Mouse (Mus musculus) mouse embryonic stem cell (cell line): ENCODE results near the gene Dsp.

ENCODE experiments used
- in situ Hi-C, 2 experiments: fragments of 300-500 bp; cut with MboI; formaldehyde crosslinking; loops; 1 replicate in 1 of 2; 3 replicates in 1 of 2; pipeline ENCODE4 v1.14.3; 2019 to 2020; ENCODE audit warnings: low sequenced_read_pairs in 2 of 2, low pct_unique_long_range_greater_than_20kb in 1 of 2, mixed read lengths in 1 of 2; ENCODE audit not compliant: unreplicated experiment in 1 of 2

Dsp gene

DNA sequence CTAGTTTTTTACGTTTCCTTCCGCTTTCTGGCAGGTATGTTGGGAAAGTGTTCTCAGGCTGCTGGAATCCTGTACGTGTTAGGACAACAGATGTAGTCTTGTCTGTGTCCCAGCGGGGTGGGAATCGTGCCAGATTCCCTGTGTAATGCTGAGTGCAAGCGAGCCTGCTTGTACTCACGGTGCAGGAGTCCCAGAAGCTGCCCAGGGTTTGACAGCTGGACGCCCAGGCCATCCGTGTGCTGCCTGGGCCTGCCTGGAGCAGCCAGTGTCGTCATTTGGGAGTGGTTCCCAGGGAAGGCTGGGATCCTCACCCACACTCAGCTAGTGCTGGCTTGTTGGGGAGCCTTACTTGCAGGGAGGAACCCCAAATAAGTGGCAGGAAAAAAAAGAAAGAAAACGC is 11.6 kb downstream of the Dsp start:
- in situ Hi-C loops = no loop called here

DNA sequence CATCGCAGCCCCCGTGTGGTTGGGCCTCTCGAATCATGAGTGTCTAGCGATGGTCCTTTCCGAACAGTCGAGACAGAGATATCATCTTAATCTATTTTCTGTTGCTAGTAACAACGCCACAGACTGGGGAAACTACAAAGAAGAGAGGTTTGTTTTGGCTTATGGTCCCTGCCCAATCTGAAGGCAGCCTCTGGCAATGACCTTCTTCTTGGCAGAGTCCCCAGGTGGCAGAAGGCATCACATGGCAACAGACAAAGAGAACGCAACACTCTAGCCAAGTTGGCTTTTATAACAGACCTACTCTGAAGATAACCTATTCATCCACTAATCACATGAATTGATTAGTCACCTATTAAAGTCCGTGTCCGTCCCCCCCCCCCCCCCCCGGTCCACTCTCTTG is 13.8 kb downstream of the Dsp start:
- in situ Hi-C loops = no loop called here

DNA sequence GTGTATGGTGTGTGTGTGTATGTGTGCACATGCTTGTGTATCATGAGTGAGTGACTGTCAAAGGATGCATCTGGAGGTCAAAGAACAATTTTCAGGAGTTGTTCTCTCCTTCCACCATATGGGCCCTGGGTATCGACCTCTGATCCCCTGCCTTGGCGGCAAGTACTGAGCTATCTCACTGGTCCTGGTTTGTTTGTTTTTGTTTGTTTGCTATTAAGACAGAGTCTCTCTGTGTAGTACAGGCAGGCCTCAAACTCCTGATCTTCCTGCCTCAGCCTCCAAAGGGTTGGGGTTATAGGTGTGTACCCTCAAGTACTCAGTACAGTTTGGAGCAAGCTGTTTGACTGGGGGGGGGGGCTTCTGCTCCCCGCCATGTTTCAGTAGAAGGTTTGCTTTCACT is 16.0 kb downstream of the Dsp start:
- in situ Hi-C loops = no loop called here

DNA sequence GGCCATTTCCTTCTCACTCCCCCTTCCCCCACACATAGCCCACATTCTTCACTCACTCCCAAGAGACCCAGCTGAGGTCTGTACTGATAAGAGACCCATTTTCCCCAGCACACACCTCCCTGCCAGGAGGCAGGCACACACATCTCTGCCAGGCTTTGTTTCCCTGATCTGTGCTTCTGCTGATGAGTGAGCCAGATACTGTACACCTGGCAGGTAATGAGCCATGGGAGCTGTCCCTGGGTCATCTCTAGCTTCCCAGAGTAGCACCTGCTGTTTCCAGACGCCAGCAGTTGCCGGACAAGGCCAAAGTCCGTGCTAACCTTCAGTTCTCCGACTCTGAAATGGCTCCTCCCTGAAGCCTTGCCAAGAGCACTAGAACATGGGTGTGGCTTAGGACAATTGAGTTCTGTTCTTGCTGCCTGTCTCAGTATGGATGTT is 19.6 kb downstream of the Dsp start:
- in situ Hi-C loops = no loop called here

DNA sequence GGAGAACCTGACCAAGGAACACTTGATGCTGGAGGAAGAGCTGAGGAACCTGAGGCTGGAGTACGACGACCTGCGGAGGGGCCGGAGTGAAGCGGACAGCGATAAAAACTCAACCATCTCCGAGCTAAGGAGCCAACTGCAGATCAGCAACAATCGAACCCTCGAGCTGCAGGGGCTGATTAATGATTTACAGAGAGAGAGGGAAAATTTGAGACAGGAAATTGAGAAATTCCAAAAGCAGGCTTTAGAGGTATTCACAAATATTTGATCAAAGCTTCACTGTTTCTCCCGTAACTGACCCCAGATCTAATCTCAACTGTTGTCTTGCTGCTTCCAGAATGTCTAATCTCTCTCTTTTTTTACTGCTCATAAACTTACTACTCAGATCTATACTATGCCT is 42.3 kb downstream of the Dsp start:
- in situ Hi-C loops = loop anchor here in 1 of 2 experiments (10.0 kb wide), 1 partner anchor 129 kb away; no protein-coding TSS in a partner anchor

DNA sequence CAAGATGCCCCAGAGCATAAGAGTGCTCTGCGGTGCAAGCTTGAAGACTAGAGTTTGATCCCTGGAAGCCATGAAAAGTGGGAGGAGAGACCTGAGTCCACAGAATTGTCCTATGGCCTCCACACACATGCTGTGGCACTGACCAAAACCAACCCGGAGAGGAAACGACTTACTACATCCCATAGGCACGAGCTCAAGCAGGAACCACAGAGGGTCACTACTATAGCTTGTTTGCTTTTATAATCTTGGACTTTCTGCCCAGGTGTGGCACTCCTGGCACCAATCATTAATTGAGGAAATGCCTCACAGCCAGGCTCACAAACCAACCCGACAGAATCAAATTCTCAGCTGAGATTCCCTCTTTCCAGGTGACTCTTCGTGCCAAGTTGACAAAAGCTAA is 50.3 kb downstream of the Dsp start:
- in situ Hi-C loops = no loop called here

DNA sequence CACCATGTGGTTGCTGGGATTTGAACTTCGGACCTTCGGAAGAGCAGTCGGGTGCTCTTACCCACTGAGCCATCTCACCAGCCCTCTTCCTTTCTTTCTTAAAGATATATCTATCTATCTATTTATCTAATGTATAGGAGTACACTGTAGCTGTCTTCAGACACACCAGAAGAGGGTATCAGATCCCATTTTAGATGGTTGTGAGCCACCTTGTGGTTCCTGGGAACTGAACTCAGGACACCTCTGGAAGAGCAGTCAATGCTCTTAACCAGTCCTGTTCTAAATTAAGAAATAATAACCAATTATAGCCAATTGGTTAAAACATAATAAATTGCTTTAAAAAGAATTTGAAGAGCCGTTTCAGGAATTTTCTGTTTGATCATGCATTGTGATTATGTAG is 53.1 kb downstream of the Dsp start:
- in situ Hi-C loops = no loop called here

DNA sequence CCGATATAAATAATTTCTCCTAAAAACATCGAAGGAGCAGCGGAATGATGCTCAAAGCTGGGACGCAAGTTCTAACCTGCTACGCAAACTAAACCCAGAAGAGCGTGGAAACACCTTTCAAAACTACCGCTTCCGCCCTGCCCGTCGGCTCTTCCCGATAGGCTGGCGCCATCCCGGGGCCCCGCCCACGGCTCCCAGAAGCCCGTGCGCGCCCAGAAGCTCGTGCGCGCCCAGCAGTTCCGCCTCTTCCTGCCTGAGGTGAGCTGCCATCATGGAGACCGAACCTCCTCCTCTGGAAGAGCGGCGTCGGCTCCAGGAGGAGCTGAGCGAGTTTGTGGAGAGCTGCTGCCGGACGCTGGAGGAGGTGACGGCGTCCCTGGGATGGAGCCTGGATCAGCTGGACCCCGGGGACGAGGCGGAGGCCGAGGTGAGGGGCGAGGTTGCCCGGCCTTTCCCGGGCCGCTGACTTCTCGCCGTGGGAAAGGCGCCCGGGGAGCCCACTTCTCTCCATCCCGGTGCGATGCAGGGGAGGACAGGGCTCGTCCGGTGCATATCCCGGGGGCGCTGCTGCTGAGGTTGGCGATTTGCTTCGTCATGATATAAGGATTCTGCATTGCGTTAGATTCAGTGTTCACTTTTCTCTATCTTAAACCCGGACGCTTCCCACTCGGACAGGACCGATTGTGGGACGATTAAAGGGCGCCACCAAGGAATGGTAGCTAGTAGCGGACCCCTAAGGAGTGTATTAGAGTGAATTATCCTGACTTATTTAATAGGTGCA is 53.8 kb downstream of the Dsp start, which contains the start of gene Snrnp48:
Gene Snrnp48, plus strand, starts transcription at position 237 of the 781 bp plus-strand sequence.
- in situ Hi-C loops = no loop called here

DNA sequence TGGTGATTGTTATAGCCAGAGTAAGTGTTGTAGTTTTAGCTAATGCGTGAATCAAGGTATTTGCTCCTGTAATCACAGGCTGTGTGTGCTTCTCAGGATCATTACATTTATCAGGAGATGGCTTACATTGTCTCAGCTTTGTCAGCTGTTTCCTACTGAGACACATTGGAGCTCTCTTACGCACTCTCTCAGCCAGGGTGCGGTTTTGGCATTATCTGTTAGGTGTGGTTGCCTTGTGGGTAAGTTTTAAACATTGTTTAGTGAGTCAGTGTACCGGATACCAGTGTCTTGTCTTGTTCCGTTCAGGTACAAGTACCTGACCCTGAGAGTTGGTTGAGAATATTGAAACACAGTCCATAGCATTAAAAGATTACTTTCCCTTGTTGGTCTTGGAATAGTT is 60.0 kb downstream of the Dsp start:
- in situ Hi-C loops = loop anchor here in 1 of 2 experiments (10.0 kb wide), 2 partner anchors 166 to 226 kb away; no protein-coding TSS in a partner anchor

DNA sequence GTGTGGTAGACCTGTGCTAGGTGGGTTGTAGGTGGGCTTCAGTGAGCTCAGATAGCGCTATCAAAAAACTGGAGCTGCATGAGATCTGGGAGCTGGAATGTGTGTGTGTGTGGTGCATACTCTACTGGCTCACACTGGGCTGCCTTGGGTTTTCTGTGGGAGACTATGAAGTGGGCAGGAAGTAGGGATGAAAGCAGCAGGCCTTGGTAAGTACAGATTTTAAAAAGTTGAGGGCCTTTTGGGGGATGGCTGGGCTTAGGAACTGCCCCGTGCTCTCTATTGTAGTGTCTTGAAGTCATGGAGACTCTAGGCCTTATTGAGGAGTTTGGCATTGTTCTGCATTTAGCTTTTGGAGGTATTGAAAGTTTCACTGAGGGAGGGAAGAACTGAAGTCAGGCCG is 67.6 kb downstream of the Dsp start:
- in situ Hi-C loops = loop anchor here in 1 of 2 experiments (10.0 kb wide), 2 partner anchors 174 to 234 kb away; no protein-coding TSS in a partner anchor

DNA sequence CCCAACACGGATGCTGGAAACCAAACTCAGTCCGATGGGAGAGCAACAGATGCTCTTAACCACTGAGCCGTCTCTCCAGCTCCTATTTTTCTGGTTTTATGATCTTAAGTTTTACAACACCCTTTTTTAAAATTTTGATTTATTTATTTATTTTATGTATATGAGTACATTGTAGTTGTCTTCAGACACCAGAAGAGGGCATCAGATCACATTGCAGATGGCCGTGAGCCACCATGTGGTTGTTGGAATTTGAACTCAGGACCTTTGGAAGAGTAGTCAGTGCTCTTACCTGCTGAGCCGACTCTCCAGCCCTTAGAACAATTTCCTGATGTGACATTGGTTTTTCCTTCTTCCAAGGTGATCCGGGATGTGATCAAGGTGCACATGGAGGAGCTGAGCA is 69.2 kb downstream of the Dsp start:
- in situ Hi-C loops = no loop called here

DNA sequence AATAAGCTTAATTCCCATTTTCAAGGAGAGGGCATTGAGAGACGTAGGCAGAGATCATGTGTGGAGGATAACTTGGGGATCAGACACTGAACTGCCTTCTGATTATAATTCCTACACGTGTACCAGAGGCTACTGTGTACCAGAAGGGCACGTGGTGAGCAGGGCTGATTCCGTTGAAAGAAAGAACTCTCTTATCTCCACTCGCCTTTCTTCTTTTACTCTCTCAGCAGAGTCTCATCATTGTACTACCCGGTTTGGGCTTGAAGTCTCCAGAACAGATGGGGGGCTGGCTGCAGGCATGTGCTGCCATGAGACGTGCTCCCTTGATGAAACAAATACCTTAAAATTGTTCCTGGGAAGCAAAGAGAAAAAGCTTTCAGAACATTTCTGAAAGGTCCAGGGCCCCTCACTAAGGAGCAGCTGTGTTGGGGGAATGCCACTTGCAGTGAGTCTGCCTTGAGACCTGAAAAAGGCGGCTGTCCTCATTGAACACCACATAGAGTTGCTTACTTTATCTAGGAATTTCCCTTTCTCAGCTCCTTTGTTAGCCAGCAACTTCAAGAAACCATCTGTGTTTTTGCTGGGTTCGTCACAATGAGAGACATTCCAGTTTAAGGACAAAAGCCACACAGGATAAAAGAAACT is 79.2 kb downstream of the Dsp start:
- in situ Hi-C loops = loop anchor here in 1 of 2 experiments (10.0 kb wide), 1 partner anchor 165 kb away; no protein-coding TSS in a partner anchor

DNA sequence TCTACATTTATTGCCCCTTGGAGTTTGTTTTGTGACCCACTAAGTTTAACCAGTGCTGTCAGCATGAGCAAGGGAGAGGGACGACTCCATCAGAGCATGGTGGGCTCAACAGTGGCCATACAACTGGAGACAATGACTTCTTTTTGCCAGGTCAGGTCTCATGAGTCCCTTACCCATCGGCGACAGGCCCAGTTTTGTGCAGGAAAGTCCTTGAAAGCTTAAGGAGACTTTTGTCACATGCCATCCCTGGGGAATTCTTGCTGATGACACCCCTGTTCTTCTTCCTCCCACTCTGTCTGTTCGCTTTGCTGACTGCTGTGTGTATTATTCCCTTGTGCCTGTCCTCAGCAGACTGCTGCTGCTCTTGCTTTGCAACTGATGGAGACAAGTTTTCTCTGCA is 81.3 kb downstream of the Dsp start:
- in situ Hi-C loops = loop anchor here in 1 of 2 experiments (10.0 kb wide), 1 partner anchor 168 kb away; no protein-coding TSS in a partner anchor

DNA sequence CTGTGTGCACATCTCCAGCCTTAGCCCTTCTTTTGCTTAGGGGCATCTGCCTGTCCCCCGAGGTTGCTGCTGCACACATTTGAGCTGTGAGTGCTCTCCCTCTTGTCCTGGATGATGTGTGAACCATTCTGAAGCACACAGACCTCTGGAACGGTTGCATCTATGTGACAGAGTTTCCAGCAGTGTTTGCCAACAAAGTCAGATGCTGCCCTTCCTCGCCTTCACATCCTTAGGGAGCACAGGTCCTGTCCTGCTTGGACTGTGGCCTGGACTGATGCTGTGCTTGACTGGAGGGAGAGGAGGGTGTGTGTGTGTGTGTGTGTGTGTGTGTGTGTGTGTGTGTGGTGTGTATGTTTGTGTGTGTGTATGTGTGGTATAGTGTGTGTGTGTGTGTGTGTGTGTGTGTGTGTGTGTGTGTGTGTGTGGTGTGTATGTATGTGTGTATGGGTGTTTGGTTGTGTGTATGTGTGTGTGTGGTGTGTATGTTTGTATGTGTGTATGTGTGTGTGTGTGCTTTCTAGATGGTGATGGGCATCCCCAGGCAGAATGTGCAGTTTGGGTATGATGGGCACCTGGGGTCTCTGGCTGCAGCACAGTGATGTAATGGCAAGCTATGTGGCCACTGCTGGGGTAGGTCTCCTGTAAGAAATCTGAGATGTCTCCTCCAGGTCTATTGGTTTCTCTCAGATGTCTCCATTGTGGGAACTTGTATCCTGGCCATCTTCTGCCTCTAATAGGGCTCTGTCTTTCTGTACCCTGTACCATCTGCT is 81.9 kb downstream of the Dsp start:
- in situ Hi-C loops = loop anchor here in 1 of 2 experiments (10.0 kb wide), 1 partner anchor 168 kb away; no protein-coding TSS in a partner anchor

DNA sequence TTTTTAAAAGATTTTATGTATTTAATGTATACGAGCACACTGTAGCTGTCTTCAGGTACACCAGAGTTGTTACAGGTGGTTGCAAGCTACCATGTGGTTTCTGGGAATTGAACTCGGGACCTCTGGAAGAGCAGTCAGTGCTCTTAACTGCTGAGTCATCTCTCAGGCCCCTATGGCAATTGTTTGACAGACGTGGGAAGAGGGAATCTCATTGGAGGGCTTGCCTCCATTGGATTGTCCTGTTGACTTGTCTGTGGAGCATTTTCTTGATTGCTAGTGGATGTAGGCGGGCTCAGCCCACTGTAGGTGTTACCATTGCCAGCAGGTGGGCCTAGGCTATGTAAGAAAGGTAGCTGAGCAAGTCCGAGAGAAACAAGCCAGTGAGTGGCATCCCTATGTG is 83.6 kb downstream of the Dsp start:
- in situ Hi-C loops = loop anchor here in 1 of 2 experiments (10.0 kb wide), 1 partner anchor 170 kb away; no protein-coding TSS in a partner anchor

DNA sequence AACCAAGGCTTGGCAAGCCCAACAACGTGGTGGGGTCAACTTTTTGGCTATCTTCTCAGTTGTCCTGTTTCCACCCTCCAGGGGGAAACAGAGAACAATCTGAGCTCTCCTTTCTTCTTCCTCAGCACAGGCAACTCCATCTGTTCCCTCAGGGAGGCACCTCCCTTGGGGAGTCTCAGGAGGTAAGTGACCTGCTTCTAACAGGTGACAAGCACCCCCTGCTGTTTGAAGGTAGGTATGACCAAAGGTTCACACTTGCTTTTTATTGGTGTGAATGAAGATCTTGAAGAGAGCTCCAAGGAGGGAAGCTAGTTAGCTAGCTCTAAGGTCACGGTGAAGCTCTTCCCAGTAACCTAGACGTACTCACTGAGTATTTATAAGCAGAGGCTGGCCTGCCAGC is 84.3 kb downstream of the Dsp start:
- in situ Hi-C loops = loop anchor here in 1 of 2 experiments (10.0 kb wide), 1 partner anchor 171 kb away; no protein-coding TSS in a partner anchor

DNA sequence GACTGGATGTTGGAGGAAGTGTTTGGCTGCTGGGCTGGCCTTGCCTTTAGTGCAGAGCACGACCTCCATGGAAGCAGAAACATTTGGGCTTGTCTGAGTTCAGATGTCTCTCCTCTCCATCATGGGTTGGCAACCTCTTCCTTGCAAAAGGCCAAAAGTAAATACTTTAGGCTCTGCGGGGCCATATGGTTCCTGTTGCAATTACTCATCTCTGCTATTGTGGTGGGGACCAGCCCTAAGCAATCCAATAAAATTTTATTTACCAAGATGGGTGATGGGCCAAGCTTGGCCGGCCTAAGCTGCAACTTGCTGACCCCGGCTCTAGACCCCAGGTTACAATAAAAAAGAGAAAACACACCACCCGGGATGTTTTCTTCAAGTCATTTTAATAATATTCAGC is 97.1 kb downstream of the Dsp start:
- in situ Hi-C loops = no loop called here
